Mouse (Mus musculus) limb, embryonic 14.5 days (tissue): ENCODE data around the gene Edem1. TPM values are rescaled to one million over a fixed set of nuclear protein-coding genes. Genes with fewer than 3 reads are reported as not detected.

Source experiments
- ATAC-seq: fragments of 200-750 bp; cut with Nextera tagmentation; 2 replicates; pipeline ENCODE4 v1.8.0; 2017; ENCODE audit warnings: low read depth, moderate number of reproducible peaks, moderate TSS enrichment; ENCODE audit not compliant: low FRiP score
- DNase-seq: peaks from one replicate; pipeline ENCODE4 v3.0.0-alpha.2; 2015; ENCODE audit warnings: low spot score
- H3K27ac ChIP-seq: fragments of 300-500 bp; sonication (generic); replicated peaks from 2 replicates; pipeline ENCODE4 v1.5.1; 2014; ENCODE audit warnings: low read depth, mild to moderate bottlenecking, low read length, moderate library complexity, mixed read lengths
- H3K27me3 ChIP-seq: fragments of 300-500 bp; sonication (generic); 2 replicates; pipeline ENCODE4 v1.6.1; 2014; ENCODE audit warnings: low read length, mixed read lengths; ENCODE audit not compliant: control insufficient read depth, insufficient read depth
- H3K36me3 ChIP-seq: fragments of 300-500 bp; sonication (generic); 2 replicates; pipeline ENCODE4 v1.6.1; 2014; ENCODE audit warnings: mild to moderate bottlenecking, low read length, moderate library complexity, mixed read lengths; ENCODE audit not compliant: control insufficient read depth, insufficient read depth
- H3K4me1 ChIP-seq: fragments of 300-500 bp; sonication (generic); 2 replicates; pipeline ENCODE4 v1.6.1; 2014; ENCODE audit warnings: antibody characterized with exemption, low read length, mixed read lengths; ENCODE audit not compliant: control insufficient read depth, insufficient read depth
- H3K4me2 ChIP-seq: fragments of 300-500 bp; sonication (generic); replicated peaks from 2 replicates; pipeline ENCODE4 v1.6.1; 2014; ENCODE audit warnings: low read depth, mild to moderate bottlenecking, low read length, moderate library complexity; ENCODE audit not compliant: severe bottlenecking
- H3K4me3 ChIP-seq: fragments of 300-500 bp; sonication (generic); replicated peaks from 2 replicates; pipeline ENCODE4 v1.5.1; 2014; ENCODE audit warnings: low read length
- H3K9ac ChIP-seq: fragments of 300-500 bp; sonication (generic); 2 replicates; pipeline ENCODE4 v1.6.1; 2014; ENCODE audit warnings: mild to moderate bottlenecking, low read depth, low read length, moderate library complexity; ENCODE audit not compliant: severe bottlenecking
- H3K9me3 ChIP-seq: fragments of 300-500 bp; sonication (generic); 2 replicates; pipeline ENCODE4 v1.6.1; 2016; ENCODE audit warnings: low read length; ENCODE audit not compliant: control insufficient read depth
- POLR2A ChIP-seq: fragments of 200-500 bp; IDR thresholded peaks from 2 replicates; pipeline ENCODE4 v1.8.0; 2012; ENCODE audit warnings: inconsistent platforms, mild to moderate bottlenecking, moderate library complexity, borderline replicate concordance; ENCODE audit not compliant: insufficient read depth, insufficient read length; ENCODE audit errors: extremely low read depth
- WGBS: fragments of 180-500 bp; shearing (Covaris S2); extraction: QIAGEN DNeasy Blood & Tissue Kit; methylation state at CpG from one replicate; pipeline ENCODE4 v1.1.7; 2014; 5-methylcytosine and 5-hydroxymethylcytosine counted together
- polyA plus RNA-seq, 2 experiments: library from polyadenylated mRNA; depleted of rRNA in 1 of 2; stranded (reverse) in 1 of 2; unstranded in 1 of 2; fragments of >200 nt; fragmentation: Nextera tagmentation in 1 of 2; extraction: Ambion mirVana in 1 of 2; gene quantifications; 2 replicates each; pipeline versions ENCODE4 v1.2.1 to v1.2.3; 2012 to 2014

Gene Edem1
- polyA plus RNA-seq, 2 experiments = 20.2 to 26.3 TPM

DNA sequence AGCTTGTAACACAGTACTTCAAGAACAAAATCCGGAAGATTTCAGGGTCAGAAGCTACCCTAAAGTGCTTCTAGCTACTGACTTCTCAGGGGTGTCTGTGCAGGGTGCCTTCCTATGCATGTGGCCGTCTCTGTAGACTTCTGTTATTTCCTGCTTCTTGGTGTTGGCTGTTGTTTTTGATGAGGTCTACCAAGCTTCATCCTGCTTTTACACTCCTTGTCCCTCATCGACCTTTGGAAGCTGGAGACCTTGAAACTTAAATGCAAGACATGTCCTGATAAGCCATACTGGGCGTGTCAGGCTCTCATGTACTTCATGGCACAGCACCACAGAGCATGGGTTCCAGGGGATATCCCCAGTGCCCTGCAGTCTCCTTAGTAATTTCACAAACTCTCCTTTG, 9.5 kb downstream of the Edem1 start:
- Histone ChIP-seq H3K9ac (no peak overlapping the region), H3K27ac (no peak overlapping the region), H3K4me1 (no peaks in the 10 kb centered on the region), H3K27me3 (no peaks in the 10 kb centered on the region), H3K4me2 (no peak overlapping the region), H3K36me3 (peaks cover 33% of the 10 kb centered on the region), H3K4me3 (no peak overlapping the region), H3K9me3 (no peaks in the 10 kb centered on the region)
- 86% methylated on average over 4 of the region's 4 CpGs for WGBS
- ATAC-seq (no peak), DNase-seq (no peak)
- TF ChIP-seq POLR2A = no peak

DNA sequence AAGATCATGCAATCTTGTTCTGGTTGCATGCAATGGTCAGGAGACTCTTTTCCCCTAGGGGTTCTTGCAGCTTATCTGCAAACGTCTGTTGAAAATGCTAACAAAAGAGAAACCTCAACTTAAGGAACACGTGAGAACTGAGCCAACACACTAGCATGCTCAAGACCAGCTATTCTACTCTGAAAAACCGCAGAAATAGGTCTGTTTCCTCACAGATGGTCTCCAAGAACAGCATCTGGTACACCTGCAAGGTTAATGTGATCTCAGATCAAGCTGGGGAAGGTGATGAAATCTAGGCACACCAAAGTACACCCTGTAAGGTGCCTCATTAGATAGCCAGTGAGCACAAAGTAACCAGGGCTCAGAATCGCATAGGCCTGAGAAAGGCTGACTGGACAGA, 11.0 kb downstream of the Edem1 start:
- ATAC-seq (no peak), DNase-seq (no peak)
- no peak overlapping the region for H3K4me3 ChIP-seq
- peaks cover 45% of the 10 kb centered on the region for H3K36me3 ChIP-seq
- H3K9me3 ChIP-seq = no peaks in the 10 kb centered on the region
- H3K4me2 ChIP-seq = no peak overlapping the region
- H3K27ac ChIP-seq = no peak overlapping the region
- TF ChIP-seq POLR2A = no peak
- no peak overlapping the region for H3K9ac ChIP-seq
- H3K27me3 ChIP-seq = no peaks in the 10 kb centered on the region
- WGBS = 88% methylated on average over 4 of the region's 4 CpGs
- H3K4me1 ChIP-seq = no peaks in the 10 kb centered on the region

DNA sequence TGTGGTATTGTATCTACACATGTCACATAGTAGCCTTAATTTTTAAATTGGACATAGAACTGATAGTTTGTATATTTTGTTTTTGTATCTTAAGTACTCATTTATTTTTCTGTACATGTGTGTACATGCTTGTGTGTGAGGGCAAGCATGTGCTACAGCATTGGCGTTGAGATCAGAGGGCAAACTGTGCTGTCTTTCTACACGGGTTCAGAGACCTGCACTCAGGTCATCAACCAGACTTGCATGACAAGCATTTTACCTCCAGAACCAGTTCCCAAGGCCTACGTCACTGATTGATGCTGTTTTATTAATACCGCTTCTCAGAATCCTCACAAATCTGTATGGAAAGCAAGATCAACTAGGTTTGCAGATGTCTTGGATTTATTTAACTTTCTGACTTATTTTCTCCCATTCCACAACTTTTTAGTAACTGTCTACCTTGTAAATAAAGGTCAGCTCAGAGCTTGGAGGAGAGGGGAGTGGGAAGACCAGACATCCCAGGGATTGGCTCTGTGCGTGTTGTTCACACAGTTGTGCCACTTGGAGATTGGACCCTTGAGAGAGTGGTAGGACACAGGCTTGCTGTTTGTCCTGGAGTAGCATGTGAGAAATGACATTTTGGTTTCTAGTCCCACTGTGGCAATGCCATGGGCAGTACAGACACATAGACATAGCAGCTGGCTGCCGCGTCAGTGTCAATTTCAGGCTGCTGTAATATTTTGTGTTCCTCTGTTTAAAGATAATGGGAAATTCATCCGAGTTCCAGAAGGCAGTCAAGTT, 12.6 kb downstream of the Edem1 start:
- Histone ChIP-seq H3K36me3 (peaks cover 56% of the 10 kb centered on the region), H3K9me3 (no peaks in the 10 kb centered on the region), H3K4me3 (no peak overlapping the region), H3K4me2 (no peak overlapping the region), H3K27me3 (no peaks in the 10 kb centered on the region), H3K9ac (no peak overlapping the region), H3K27ac (no peak overlapping the region), H3K4me1 (no peaks in the 10 kb centered on the region)
- 95% methylated on average over 8 of the region's 8 CpGs for WGBS
- no peak for ATAC-seq
- no peak for TF ChIP-seq POLR2A
- no peak for DNase-seq

DNA sequence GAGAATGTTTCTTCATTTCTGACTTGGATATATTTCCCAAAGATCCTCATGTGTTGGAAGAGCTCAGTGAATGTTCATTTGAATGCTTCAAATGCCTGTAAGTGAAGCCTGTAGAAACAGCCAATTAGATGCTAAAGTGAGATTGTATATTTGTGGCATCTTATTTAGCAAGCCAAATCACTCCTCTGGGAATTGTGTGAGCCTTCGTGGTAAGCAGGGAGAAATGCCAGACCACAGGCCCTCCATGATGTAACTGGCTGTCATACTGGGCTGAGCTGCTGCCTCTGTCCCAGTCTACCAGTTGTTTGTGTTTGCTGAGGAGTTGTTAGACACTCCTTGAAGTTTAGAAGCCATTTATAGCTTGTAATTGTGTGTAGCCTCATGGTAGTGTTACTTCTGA, 15.2 kb downstream of the Edem1 start:
- 61% methylated on average over 1 of the region's 1 CpGs for WGBS
- no peak for DNase-seq

DNA sequence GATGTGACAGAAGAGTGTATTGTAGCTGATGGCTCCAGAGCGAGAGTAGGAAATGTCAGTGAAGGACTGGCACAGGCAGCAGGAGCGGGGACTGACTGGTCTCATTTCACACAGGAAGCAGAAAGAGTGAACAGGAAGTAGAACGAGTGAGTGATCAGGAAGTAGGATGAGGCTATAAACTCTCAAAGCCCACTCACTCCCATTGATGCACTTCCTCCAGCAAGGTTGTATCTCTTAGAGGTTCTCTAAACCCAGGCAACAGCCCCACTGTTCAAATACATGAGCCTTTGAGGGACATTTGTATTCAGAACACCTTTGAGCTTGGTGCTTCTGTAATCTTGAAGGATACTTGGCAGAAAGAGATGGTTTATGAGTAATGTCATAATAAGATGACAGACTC, 15.7 kb downstream of the Edem1 start:
- Histone ChIP-seq H3K27me3 (no peaks in the 10 kb centered on the region), H3K36me3 (peaks cover 56% of the 10 kb centered on the region), H3K4me3 (no peak overlapping the region), H3K9ac (no peak overlapping the region), H3K27ac (no peak overlapping the region), H3K4me1 (no peaks in the 10 kb centered on the region), H3K9me3 (no peaks in the 10 kb centered on the region), H3K4me2 (no peak overlapping the region)
- TF ChIP-seq POLR2A = no peak
- 74% methylated on average over 3 of the region's 3 CpGs for WGBS
- ATAC-seq (no peak), DNase-seq (no peak)

More for the DNA sequence above, 15.2 kb downstream of the Edem1 start:
- Histone ChIP-seq H3K4me2 (no peak overlapping the region), H3K9me3 (no peaks in the 10 kb centered on the region), H3K4me3 (no peak overlapping the region), H3K9ac (no peak overlapping the region), H3K4me1 (no peaks in the 10 kb centered on the region), H3K36me3 (peaks cover 52% of the 10 kb centered on the region), H3K27me3 (no peaks in the 10 kb centered on the region), H3K27ac (no peak overlapping the region)
- no peak for TF ChIP-seq POLR2A
- ATAC-seq = no peak

DNA sequence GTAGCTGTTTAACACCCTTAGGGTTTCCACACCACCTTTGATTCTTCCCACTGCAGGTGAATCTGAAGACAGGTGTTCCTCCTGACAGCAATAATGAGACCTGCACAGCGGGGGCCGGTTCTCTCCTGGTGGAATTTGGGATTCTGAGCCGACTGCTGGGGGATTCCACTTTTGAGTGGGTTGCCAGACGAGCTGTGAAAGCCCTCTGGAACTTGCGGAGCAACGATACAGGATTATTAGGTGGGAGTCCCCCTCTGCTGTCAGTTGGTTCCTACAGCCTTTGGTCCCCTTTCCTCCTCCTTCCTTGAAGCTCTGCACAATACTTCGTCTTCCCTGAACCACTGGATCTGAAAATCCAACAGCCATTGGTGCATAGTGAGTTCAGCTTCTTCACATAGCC, 16.3 kb downstream of the Edem1 start:
- H3K4me1 ChIP-seq = no peaks in the 10 kb centered on the region
- no peak overlapping the region for H3K4me2 ChIP-seq
- DNase-seq (no peak), ATAC-seq (no peak)
- H3K4me3 ChIP-seq = no peak overlapping the region
- no peak overlapping the region for H3K9ac ChIP-seq
- WGBS = 91% methylated on average over 7 of the region's 7 CpGs
- H3K36me3 ChIP-seq = peaks cover 54% of the 10 kb centered on the region
- no peaks in the 10 kb centered on the region for H3K9me3 ChIP-seq
- no peaks in the 10 kb centered on the region for H3K27me3 ChIP-seq
- H3K27ac ChIP-seq = no peak overlapping the region
- no peak for TF ChIP-seq POLR2A
